Mouse (Mus musculus): ENCODE data around the gene Scaf4. TPM values are rescaled to one million over a fixed set of nuclear protein-coding genes. Genes with fewer than 3 reads are reported as not detected.

The Scaf4 gene
- polyA plus RNA-seq, 1 experiment from 2014 or later: 34.1 TPM

GRCm38 (mm10) chr16:90310488-90311135, 26.3 kb upstream of the Scaf4 start:
- WGBS: 79% methylated on average over 11 of the region's 11 CpGs
- ATAC-seq (ENCODE audit: insufficient number of reproducible peaks, insufficient read depth, low FRiP score, low TSS enrichment, low read depth): no peak
- Histone ChIP-seq H3K9ac (replicated peaks) (no peak overlapping the region), H3K27me3 (no peaks in the 10 kb centered on the region), H3K9me3 (no peaks in the 10 kb centered on the region), H3K4me3 (replicated peaks) (no peak overlapping the region), H3K4me2 (no peak overlapping the region), H3K36me3 (no peaks in the 10 kb centered on the region), H3K4me1 (replicated peaks) (0 out of 2 replicates have a peak, but pooled peaks cover 3% of the 10 kb centered on the region), H3K27ac (no peak overlapping the region)

GRCm38 (mm10) chr16:90309784-90310183, 25.5 kb upstream of the Scaf4 start:
- Histone ChIP-seq H3K9me3 (no peaks in the 10 kb centered on the region), H3K27me3 (no peaks in the 10 kb centered on the region), H3K4me2 (no peak overlapping the region), H3K36me3 (no peaks in the 10 kb centered on the region), H3K4me3 (replicated peaks) (no peak overlapping the region), H3K27ac (no peak overlapping the region), H3K4me1 (replicated peaks) (0 out of 2 replicates have a peak, but pooled peaks cover 3% of the 10 kb centered on the region), H3K9ac (replicated peaks) (no peak overlapping the region)
- no peak for ATAC-seq (ENCODE audit: insufficient number of reproducible peaks, insufficient read depth, low FRiP score, low TSS enrichment, low read depth)
- 60% methylated on average over 3 of the region's 3 CpGs for WGBS

GRCm38 (mm10) chr16:90303988-90304299, 19.6 kb upstream of the Scaf4 start:
- Histone ChIP-seq H3K27me3 (no peaks in the 10 kb centered on the region), H3K27ac (no peak overlapping the region)
- ATAC-seq (ENCODE audit: insufficient number of reproducible peaks, insufficient read depth, low FRiP score, low TSS enrichment, low read depth): no peak

DNA sequence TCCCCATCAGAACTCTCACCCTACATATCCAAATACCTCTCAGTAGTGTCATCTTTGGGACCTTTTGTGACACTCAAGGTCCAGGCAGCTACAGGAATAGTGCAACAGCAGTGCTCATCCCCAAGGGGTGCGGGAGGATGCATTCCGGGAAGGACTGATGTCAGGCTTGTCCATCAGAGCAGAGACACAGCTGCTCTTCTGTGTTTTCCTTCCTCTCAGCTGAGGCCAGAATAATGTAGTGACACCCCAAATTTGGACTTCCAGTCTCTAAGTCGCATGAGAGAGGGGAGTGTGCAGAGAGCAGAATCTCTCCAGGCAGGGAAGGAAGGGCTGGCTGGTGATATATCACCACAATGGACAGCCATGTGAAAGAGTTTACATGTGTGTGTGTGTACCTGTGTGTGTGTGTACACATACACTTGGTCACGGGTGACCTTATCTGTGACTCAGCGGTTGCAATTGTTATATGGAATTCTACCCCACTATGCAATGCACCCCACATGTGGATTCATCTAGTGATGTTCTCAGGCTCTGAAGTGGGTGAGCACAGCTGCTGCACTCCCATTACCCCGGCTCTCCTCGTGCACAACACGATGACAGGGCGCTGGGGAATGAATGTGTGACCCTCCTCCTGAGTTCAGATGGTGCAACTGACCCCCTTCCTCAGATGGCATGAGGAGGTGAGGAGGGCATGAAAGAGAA, 19.1 kb upstream of the Scaf4 start:
- WGBS: 80% methylated on average over 9 of the region's 9 CpGs
- no peak overlapping the region for H3K4me3 ChIP-seq (replicated peaks)
- no peak for ATAC-seq (ENCODE audit: insufficient number of reproducible peaks, insufficient read depth, low FRiP score, low TSS enrichment, low read depth)
- no peaks in the 10 kb centered on the region for H3K36me3 ChIP-seq
- H3K4me1 ChIP-seq (replicated peaks): peaks cover 10% of the 10 kb centered on the region; the same call in 1 of the 2 replicates
- no peaks in the 10 kb centered on the region for H3K9me3 ChIP-seq
- no peaks in the 10 kb centered on the region for H3K27me3 ChIP-seq
- H3K9ac ChIP-seq (replicated peaks): no peak overlapping the region
- no peak overlapping the region for H3K4me2 ChIP-seq
- H3K27ac ChIP-seq: no peak overlapping the region

More at GRCm38 (mm10) chr16:90303988-90304299, 19.6 kb upstream of the Scaf4 start:
- Histone ChIP-seq H3K4me3 (replicated peaks) (no peak overlapping the region), H3K9me3 (no peaks in the 10 kb centered on the region), H3K9ac (replicated peaks) (no peak overlapping the region), H3K4me2 (no peak overlapping the region), H3K36me3 (no peaks in the 10 kb centered on the region), H3K4me1 (replicated peaks) (peaks cover 5% of the 10 kb centered on the region; the same call in 1 of the 2 replicates)
- WGBS: 84% methylated on average over 2 of the region's 2 CpGs

- no peak overlapping the region for H3K27ac ChIP-seq
- WGBS: 86% methylated on average over 10 of the region's 10 CpGs
- peaks cover 15% of the 10 kb centered on the region; the same call in 1 of the 2 replicates for H3K4me1 ChIP-seq (replicated peaks)
- no peak overlapping the region for H3K4me3 ChIP-seq (replicated peaks)
- H3K4me2 ChIP-seq: no peak overlapping the region
- no peak overlapping the region for H3K9ac ChIP-seq (replicated peaks)
- no peaks in the 10 kb centered on the region for H3K36me3 ChIP-seq
- H3K9me3 ChIP-seq: no peaks in the 10 kb centered on the region
- peaks cover 6% of the 10 kb centered on the region; the same call in 1 of the 2 replicates for H3K27me3 ChIP-seq
- ATAC-seq (ENCODE audit: insufficient number of reproducible peaks, insufficient read depth, low FRiP score, low TSS enrichment, low read depth): no peak
Observed at GRCm38 (mm10) chr16:90301706-90302105, 17.4 kb upstream of the Scaf4 start.

DNA sequence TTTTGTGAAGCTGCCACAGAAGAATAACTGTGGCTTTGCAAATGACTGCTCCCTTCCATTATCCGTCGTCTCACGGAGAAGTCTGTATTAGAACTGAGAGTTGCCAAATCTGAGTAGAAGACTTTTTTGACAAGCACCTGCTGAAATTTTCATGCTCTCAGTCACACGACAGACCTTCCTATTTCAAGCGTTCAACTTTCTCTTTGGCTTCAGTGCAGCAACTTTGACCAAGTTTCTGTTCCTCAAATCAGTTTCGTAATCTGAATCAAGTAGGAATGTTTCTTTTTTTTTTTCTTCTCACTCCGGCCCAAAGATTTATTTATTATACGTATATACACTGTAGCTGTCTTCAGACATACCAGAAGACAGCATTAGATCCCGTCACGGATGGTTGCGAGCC, 16.6 kb upstream of the Scaf4 start:
- no peak overlapping the region for H3K9ac ChIP-seq (replicated peaks)
- no peak for ATAC-seq (ENCODE audit: insufficient number of reproducible peaks, insufficient read depth, low FRiP score, low TSS enrichment, low read depth)
- no peak overlapping the region for H3K27ac ChIP-seq
- H3K9me3 ChIP-seq: no peaks in the 10 kb centered on the region
- peaks cover 15% of the 10 kb centered on the region; the same call in 1 of the 2 replicates for H3K4me1 ChIP-seq (replicated peaks)
- no peak overlapping the region for H3K4me2 ChIP-seq
- WGBS: 94% methylated on average over 11 of the region's 11 CpGs
- no peak overlapping the region for H3K4me3 ChIP-seq (replicated peaks)
- H3K36me3 ChIP-seq: no peaks in the 10 kb centered on the region
- peaks cover 6% of the 10 kb centered on the region; the same call in 1 of the 2 replicates for H3K27me3 ChIP-seq

GRCm38 (mm10) chr16:90299591-90299990, 15.3 kb upstream of the Scaf4 start:
- Histone ChIP-seq H3K9me3 (no peaks in the 10 kb centered on the region), H3K9ac (replicated peaks) (0 out of 2 replicates have a peak overlapping the region, but pooled peaks have one; percentile 23), H3K36me3 (no peaks in the 10 kb centered on the region), H3K4me1 (replicated peaks) (peaks cover 15% of the 10 kb centered on the region; the same call in 1 of the 2 replicates), H3K27ac (no peak overlapping the region), H3K4me2 (no peak overlapping the region), H3K27me3 (peaks cover 6% of the 10 kb centered on the region; the same call in 1 of the 2 replicates), H3K4me3 (replicated peaks) (no peak overlapping the region)
- ATAC-seq (ENCODE audit: insufficient number of reproducible peaks, insufficient read depth, low FRiP score, low TSS enrichment, low read depth): no peak

GRCm38 (mm10) chr16:90298426-90299300, 14.4 kb upstream of the Scaf4 start:
- H3K36me3 ChIP-seq: no peaks in the 10 kb centered on the region
- ATAC-seq (ENCODE audit: insufficient number of reproducible peaks, insufficient read depth, low FRiP score, low TSS enrichment, low read depth): no peak
- H3K4me1 ChIP-seq (replicated peaks): peaks cover 15% of the 10 kb centered on the region; the same call in 1 of the 2 replicates
- H3K4me3 ChIP-seq (replicated peaks): no peak overlapping the region
- WGBS: 9% methylated on average over 21 of the region's 21 CpGs
- peaks cover 6% of the 10 kb centered on the region; the same call in 1 of the 2 replicates for H3K27me3 ChIP-seq
- no peak overlapping the region for H3K27ac ChIP-seq
- H3K9ac ChIP-seq (replicated peaks): no peak overlapping the region
- no peaks in the 10 kb centered on the region for H3K9me3 ChIP-seq
- peak overlapping the region; percentile 4; the same call in 1 of the 2 replicates for H3K4me2 ChIP-seq

DNA sequence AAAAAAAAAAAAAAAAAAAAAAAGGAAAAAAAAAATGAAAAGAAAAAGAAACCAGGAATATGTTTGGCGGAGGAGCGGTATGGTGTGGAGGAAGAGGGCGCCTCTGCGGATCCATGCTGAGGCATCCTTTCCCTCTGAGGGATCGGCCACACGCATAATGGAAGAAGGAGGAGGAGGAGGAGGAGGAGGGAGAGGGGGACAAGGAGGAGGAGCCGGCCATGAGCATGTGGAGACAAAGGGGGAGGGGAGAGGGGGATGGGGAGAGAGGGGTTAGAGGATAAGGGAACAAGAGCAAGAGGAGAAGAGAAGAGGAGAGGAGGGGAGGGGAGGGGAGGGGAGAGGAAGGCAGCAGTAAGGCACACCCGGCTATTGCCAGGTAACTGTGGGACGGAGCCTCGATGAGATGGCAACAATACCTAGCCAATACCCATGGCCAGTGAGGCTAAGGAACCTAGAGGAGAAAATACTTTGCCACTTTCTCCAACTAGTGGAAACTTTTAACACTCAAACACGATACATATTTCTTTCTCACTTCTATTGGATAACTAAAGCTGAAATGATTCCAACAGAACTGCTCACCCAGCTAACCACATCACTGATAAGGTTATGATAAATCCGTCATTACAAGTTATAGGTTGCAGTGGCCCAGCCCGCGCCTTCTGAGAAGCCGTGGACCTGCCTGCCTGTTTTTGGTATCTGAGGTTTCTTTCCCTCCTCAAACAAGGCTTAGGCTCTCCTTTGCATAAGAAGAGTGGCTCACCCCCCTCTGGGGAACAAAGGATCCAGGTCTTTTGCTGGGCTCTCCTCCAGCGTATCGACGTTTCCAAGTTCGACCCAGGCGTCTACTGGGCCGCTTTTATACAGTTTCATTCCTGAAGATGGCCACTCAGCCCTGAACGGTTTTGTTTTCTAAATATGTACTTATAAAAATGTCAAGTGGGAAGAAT, 13.4 kb upstream of the Scaf4 start:
- WGBS: 31% methylated on average over 21 of the region's 22 CpGs
- no peak for ATAC-seq (ENCODE audit: insufficient number of reproducible peaks, insufficient read depth, low FRiP score, low TSS enrichment, low read depth)
- H3K4me3 ChIP-seq (replicated peaks): no peak overlapping the region
- H3K27ac ChIP-seq: no peak overlapping the region
- H3K27me3 ChIP-seq: peaks cover 6% of the 10 kb centered on the region; the same call in 1 of the 2 replicates
- H3K9ac ChIP-seq (replicated peaks): no peak overlapping the region
- H3K4me1 ChIP-seq (replicated peaks): peaks cover 15% of the 10 kb centered on the region; the same call in 1 of the 2 replicates
- H3K36me3 ChIP-seq: no peaks in the 10 kb centered on the region
- H3K4me2 ChIP-seq: peak overlapping the region; percentile 4; the same call in 1 of the 2 replicates
- no peaks in the 10 kb centered on the region for H3K9me3 ChIP-seq

GRCm38 (mm10) chr16:90291675-90292074, 7.4 kb upstream of the Scaf4 start:
- no peak for ATAC-seq (ENCODE audit: insufficient number of reproducible peaks, insufficient read depth, low FRiP score, low TSS enrichment, low read depth)
- Histone ChIP-seq H3K4me2 (no peak overlapping the region), H3K9ac (replicated peaks) (no peak overlapping the region), H3K4me3 (replicated peaks) (no peak overlapping the region), H3K36me3 (no peaks in the 10 kb centered on the region), H3K9me3 (no peaks in the 10 kb centered on the region), H3K27me3 (no peaks in the 10 kb centered on the region), H3K27ac (no peak overlapping the region), H3K4me1 (replicated peaks) (no peaks in the 10 kb centered on the region)
- WGBS: 48% methylated on average over 6 of the region's 6 CpGs

Measured in limb, embryonic 12.5 days (tissue).